Mouse (Mus musculus): ENCODE results near the gene Sla2. TPM values are rescaled to one million over a fixed set of nuclear protein-coding genes. Genes with fewer than 3 reads are reported as not detected.
"Not testable (repeated sequence)": the region's sequence is repeated elsewhere in the genome, so short reads cannot be mapped to it uniquely, and the experiment has no call there.

Sla2 gene
- polyA plus RNA-seq, 1 experiment from 2014 or later, result 0.27 TPM

GRCm38 (mm10) chr2:156862041-156862717 is 24.8 kb downstream of the Sla2 start:
- H3K9me3 ChIP-seq, result no peaks in the 10 kb centered on the region
- ATAC-seq, result peak; percentile 28
- peaks cover 29% of the 10 kb centered on the region for H3K4me1 ChIP-seq (replicated peaks)
- peak overlapping the region; percentile 61 for H3K4me3 ChIP-seq (replicated peaks)
- H3K36me3 ChIP-seq, result peaks cover 31% of the 10 kb centered on the region
- under 1% methylated on average over 19 of the region's 19 CpGs for WGBS
- no peaks in the 10 kb centered on the region for H3K27me3 ChIP-seq
- H3K9ac ChIP-seq (replicated peaks), result peak overlapping the region; percentile 81
- H3K27ac ChIP-seq, result peak overlapping the region; percentile 90
- peak overlapping the region; percentile 80 for H3K4me2 ChIP-seq (replicated peaks)

- no peak for ATAC-seq
- WGBS, result 93% methylated on average over 7 of the region's 7 CpGs
- H3K9ac ChIP-seq (replicated peaks), result no peak overlapping the region
These were observed 28.3 kb downstream of the Sla2 start for GRCm38 (mm10) chr2:156858671-156859070.

GRCm38 (mm10) chr2:156857835-156858234 is 29.2 kb downstream of the Sla2 start, which contains the start of gene 4930518I15Rik:
TSS of gene 4930518I15Rik (minus strand) at chr2:156857946.
- Histone ChIP-seq H3K4me2 (replicated peaks) (no peak within 1 kb of the TSS), H3K4me3 (replicated peaks) (no peak within 1 kb of the TSS), H3K9me3 (no peaks in the 10 kb centered on the region), H3K27me3 (no peaks in the 10 kb centered on the region), H3K9ac (replicated peaks) (no peak within 1 kb of the TSS), H3K36me3 (peaks cover 26% of the 10 kb centered on the region), H3K27ac (no peak within 1 kb of the TSS), H3K4me1 (replicated peaks) (peaks cover 15% of the 10 kb centered on the region)
- no peak for ATAC-seq
- 85% methylated on average over 2 of the region's 2 CpGs for WGBS

More at GRCm38 (mm10) chr2:156858671-156859070, 28.3 kb downstream of the Sla2 start:
- H3K4me3 ChIP-seq (replicated peaks), result no peak overlapping the region
- peaks cover 26% of the 10 kb centered on the region for H3K36me3 ChIP-seq
- H3K4me2 ChIP-seq (replicated peaks), result no peak overlapping the region
- H3K27me3 ChIP-seq, result no peaks in the 10 kb centered on the region
- H3K27ac ChIP-seq, result no peak overlapping the region
- H3K9me3 ChIP-seq, result no peaks in the 10 kb centered on the region
- H3K4me1 ChIP-seq (replicated peaks), result peaks cover 18% of the 10 kb centered on the region

GRCm38 (mm10) chr2:156857385-156857791 is 29.6 kb downstream of the Sla2 start:
- Histone ChIP-seq H3K9ac (replicated peaks) (no peak overlapping the region), H3K9me3 (no peaks in the 10 kb centered on the region), H3K27me3 (no peaks in the 10 kb centered on the region), H3K4me3 (replicated peaks) (no peak overlapping the region), H3K4me2 (replicated peaks) (no peak overlapping the region), H3K36me3 (peaks cover 26% of the 10 kb centered on the region), H3K27ac (no peak overlapping the region), H3K4me1 (replicated peaks) (peaks cover 15% of the 10 kb centered on the region)
- WGBS, result 81% methylated on average over 3 of the region's 3 CpGs
- no peak for ATAC-seq

GRCm38 (mm10) chr2:156856311-156856710 is 30.7 kb downstream of the Sla2 start:
- H3K9me3 ChIP-seq, result no peaks in the 10 kb centered on the region
- no peak for ATAC-seq
- H3K4me1 ChIP-seq (replicated peaks), result peaks cover 9% of the 10 kb centered on the region
- WGBS, result 96% methylated on average over 1 of the region's 1 CpGs
- peaks cover 34% of the 10 kb centered on the region for H3K36me3 ChIP-seq
- no peaks in the 10 kb centered on the region for H3K27me3 ChIP-seq
- no peak overlapping the region for H3K9ac ChIP-seq (replicated peaks)
- H3K4me3 ChIP-seq (replicated peaks), result no peak overlapping the region
- H3K27ac ChIP-seq, result no peak overlapping the region
- H3K4me2 ChIP-seq (replicated peaks), result no peak overlapping the region

GRCm38 (mm10) chr2:156853999-156854771 is 32.8 kb downstream of the Sla2 start:
- not testable (repeated sequence) for H3K4me2 ChIP-seq (replicated peaks); H3K27me3 ChIP-seq; H3K9me3 ChIP-seq; H3K27ac ChIP-seq; ATAC-seq; H3K4me1 ChIP-seq (replicated peaks); H3K4me3 ChIP-seq (replicated peaks); H3K9ac ChIP-seq (replicated peaks)
- WGBS, result 48% methylated on average over 13 of the region's 13 CpGs
- peaks cover 43% of the 10 kb centered on the region for H3K36me3 ChIP-seq

- H3K9me3 ChIP-seq; H3K4me1 ChIP-seq (replicated peaks); H3K4me2 ChIP-seq (replicated peaks); H3K9ac ChIP-seq (replicated peaks); ATAC-seq; H3K27me3 ChIP-seq; H3K27ac ChIP-seq; H3K4me3 ChIP-seq (replicated peaks): not testable (repeated sequence)
- peaks cover 46% of the 10 kb centered on the region for H3K36me3 ChIP-seq
- 86% methylated on average over 9 of the region's 13 CpGs for WGBS
These were observed 33.4 kb downstream of the Sla2 start for GRCm38 (mm10) chr2:156853584-156853983.

- Histone ChIP-seq H3K27ac (no peak overlapping the region), H3K4me2 (replicated peaks) (no peak overlapping the region), H3K9ac (replicated peaks) (no peak overlapping the region), H3K9me3 (no peaks in the 10 kb centered on the region), H3K4me1 (replicated peaks) (peaks cover 25% of the 10 kb centered on the region), H3K27me3 (no peaks in the 10 kb centered on the region), H3K36me3 (peaks cover 32% of the 10 kb centered on the region), H3K4me3 (replicated peaks) (no peak overlapping the region)
- 88% methylated on average over 5 of the region's 5 CpGs for WGBS
- ATAC-seq, result no peak
These were observed 36.5 kb downstream of the Sla2 start for GRCm38 (mm10) chr2:156850505-156850904.

GRCm38 (mm10) chr2:156848526-156849182 is 38.3 kb downstream of the Sla2 start:
- H3K27me3 ChIP-seq, result no peaks in the 10 kb centered on the region
- peaks cover 32% of the 10 kb centered on the region for H3K36me3 ChIP-seq
- 96% methylated on average over 6 of the region's 6 CpGs for WGBS

GRCm38 (mm10) chr2:156847653-156848052 is 39.3 kb downstream of the Sla2 start:
- H3K4me2 ChIP-seq (replicated peaks), result no peak overlapping the region
- H3K27me3 ChIP-seq, result no peaks in the 10 kb centered on the region
- H3K9ac ChIP-seq (replicated peaks), result no peak overlapping the region
- 58% methylated on average over 6 of the region's 6 CpGs for WGBS
- peak overlapping the region; percentile 49; the same call in 1 of the 2 replicates for H3K27ac ChIP-seq
- H3K36me3 ChIP-seq, result peaks cover 32% of the 10 kb centered on the region
- no peak for ATAC-seq
- H3K9me3 ChIP-seq, result no peaks in the 10 kb centered on the region
- no peak overlapping the region for H3K4me3 ChIP-seq (replicated peaks)
- H3K4me1 ChIP-seq (replicated peaks), result peaks cover 53% of the 10 kb centered on the region

More at GRCm38 (mm10) chr2:156848526-156849182, 38.3 kb downstream of the Sla2 start:
- Histone ChIP-seq H3K4me1 (replicated peaks) (peaks cover 43% of the 10 kb centered on the region), H3K4me3 (replicated peaks) (no peak overlapping the region), H3K27ac (0 out of 2 replicates have a peak overlapping the region, but pooled peaks have one; percentile 6), H3K4me2 (replicated peaks) (no peak overlapping the region), H3K9me3 (no peaks in the 10 kb centered on the region), H3K9ac (replicated peaks) (no peak overlapping the region)
- ATAC-seq, result no peak

GRCm38 (mm10) chr2:156844715-156845114 is 42.3 kb downstream of the Sla2 start:
- Histone ChIP-seq H3K4me3 (replicated peaks) (no peak overlapping the region), H3K4me1 (replicated peaks) (peaks cover 83% of the 10 kb centered on the region), H3K27ac (peak overlapping the region; percentile 35), H3K36me3 (peaks cover 11% of the 10 kb centered on the region; the same call in 1 of the 2 replicates), H3K9ac (replicated peaks) (no peak overlapping the region), H3K9me3 (no peaks in the 10 kb centered on the region), H3K4me2 (replicated peaks) (0 out of 2 replicates have a peak overlapping the region, but pooled peaks have one; percentile 6), H3K27me3 (peaks cover 12% of the 10 kb centered on the region; the same call in 1 of the 2 replicates)
- ATAC-seq, result no peak
- WGBS, result 42% methylated on average over 10 of the region's 10 CpGs

Data from midbrain, embryonic 13.5 days (tissue).